Mouse (Mus musculus) ovary, postnatal 36 days (tissue): ENCODE results near the gene P2rx7.
"Not testable (repeated sequence)": the region's sequence is repeated elsewhere in the genome, so short reads cannot be mapped to it uniquely, and the experiment has no call there.

Source experiments
- DNase-seq: peaks from one replicate; pipeline ENCODE4 v3.0.0; 2022; ENCODE audit warnings: low spot score, mixed read lengths

The P2rx7 gene

DNA sequence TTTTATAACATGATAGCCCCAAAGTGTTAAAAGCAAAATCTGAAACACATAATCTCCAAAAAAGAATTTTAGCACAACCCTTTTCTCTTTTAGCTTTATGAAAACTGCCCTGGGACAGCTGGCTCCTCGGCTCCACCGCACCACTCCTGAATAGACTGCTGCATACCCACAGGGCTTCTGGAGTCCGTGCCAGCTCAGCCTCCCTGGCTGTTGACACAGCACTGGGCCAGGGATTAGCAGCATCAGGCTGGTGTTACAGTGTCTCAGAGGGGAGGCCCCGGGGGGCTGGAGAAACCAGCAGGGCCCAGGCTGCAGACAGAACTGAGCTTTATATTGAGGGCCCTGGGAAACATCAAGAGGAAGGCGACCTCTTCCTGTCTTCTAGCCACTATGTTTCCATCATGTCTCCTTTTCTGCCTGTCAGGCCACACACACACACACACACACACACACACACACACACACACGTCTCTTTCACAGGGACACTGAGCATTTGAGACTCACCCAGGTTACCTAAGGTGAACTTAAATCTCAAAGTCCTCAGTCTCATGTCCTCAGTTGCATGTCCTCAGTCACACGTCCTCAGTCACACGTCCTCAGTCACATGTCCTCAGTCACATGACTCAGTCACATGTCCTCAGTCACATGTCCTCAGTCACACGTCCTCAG, 3.7 kb downstream of the P2rx7 start:
- DNase-seq: no peak

DNA sequence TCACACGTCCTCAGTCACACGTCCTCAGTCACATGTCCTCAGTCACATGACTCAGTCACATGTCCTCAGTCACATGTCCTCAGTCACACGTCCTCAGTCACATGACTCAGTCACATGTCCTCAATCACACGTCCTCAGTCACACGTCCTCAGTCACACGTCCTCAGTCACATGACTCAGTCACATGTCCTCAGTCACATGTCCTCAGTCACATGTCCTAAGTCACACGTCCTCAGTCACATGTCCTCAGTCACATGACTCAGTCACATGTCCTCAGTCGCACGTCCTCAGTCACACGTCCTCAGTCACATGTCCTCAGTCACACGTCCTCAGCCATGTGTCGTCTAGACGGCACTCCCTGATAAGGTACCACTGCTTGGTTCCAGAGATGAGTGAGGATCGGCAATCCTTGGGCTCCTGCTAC, 4.3 kb downstream of the P2rx7 start:
- DNase-seq: not testable (repeated sequence)

DNA sequence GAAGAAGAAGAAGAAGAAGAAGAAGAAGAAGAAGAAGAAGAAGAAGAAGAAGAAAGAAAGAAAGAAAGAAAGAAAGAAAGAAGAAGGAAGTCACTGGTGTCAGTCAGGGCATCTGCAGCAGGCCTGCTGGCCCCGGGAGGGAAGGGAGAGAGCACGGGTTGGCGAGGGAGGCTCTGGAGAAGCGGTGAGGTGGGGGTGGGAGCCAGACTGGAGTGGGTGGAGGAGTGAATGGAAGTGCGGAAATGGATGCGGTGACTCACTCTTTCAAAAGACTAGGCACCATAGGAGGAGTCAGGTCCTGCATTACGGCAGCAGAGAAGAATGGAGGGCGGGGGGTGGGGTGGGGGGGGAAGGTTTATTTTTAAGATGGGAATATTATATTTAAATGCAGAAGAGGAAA, 5.6 kb downstream of the P2rx7 start:
- no peak for DNase-seq

DNA sequence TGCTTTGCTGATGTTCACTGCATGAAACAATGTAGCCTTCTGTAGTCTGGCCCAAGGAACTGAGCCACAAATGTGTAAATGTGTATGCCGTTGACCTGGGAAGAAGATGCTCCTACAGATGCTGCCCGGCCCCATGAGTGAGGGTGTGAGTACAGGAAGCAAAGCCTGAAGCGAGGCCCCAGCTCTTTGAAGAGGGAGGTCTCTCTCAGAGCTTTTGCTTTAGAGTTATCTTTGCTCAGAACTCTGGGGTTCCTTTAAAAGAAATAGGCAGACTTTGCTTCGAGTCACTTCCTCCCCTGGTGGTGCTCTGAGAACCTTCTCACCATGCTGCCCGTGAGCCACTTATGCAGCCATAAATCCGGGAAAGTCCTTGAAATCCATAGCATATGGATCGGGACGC, 6.4 kb downstream of the P2rx7 start:
- DNase-seq: no peak

DNA sequence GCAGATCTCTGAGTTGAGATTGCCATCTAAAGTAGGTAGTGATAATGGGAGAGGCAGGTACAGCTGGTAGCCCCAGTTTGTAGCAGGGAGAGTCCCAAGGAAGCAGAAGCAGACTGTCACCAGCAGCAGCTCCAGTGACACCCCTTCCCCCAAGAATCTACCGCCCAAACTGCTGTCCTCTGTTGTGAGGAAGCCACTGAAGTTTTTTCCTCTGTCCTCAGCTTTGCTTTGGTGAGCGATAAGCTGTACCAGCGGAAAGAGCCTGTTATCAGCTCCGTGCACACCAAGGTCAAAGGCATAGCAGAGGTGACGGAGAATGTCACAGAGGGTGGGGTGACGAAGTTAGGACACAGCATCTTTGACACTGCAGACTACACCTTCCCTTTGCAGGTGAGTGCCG, 8.8 kb downstream of the P2rx7 start:
- no peak for DNase-seq

DNA sequence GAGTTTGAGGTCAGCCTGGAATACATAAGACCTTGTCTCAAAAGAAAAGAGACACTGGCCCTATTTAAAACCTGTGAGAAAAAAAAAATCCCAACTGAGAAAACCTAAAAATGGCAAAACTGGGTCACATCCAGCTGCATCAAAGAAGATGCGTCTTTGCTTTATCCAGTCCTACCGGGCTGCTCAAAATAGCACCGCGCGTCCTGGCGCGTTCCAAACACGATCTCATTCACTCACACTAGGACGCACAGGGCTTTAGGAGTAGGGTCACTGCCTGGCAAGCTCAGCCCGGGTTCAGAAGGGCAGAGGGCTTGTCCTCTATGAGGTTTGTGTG, 9.4 kb downstream of the P2rx7 start:
- no peak for DNase-seq

DNA sequence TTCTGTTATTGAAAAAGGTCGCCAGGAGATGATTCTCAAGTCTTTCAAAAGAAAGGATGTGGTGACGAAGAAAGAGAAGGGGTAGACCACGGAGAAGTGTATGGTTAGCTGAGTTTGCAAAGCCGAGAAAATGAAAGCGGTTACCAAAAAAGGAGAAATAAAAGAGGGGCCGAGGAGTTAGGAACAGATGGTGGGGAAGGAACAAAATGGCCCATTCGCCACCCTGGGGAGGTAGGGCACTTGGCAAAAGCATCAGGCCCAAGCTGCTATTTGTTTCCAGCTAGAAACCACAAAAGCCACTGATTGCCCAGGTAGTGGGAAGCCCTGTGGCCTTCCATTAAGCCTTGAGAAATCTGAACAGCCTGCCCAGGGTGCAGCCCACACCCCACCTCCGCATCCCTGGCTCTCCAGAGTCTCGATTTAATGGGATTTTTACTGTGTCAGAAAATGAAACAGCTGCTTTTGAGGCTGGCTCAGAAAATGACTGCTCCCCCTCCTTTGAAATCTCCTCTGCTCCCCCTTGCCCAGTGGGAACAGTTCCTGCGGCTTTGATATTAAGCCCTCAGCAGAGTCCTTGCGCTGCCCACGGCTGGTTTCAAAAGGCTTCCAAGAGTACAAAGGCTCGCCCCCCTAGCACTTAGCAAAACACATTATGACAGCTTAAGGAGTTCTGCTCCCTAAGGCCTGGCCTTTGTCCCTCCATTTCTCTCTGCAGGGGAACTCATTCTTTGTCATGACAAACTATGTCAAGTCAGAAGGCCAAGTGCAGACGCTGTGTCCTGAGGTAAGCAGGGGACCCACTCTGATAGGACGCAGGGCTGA, 9.9 kb downstream of the P2rx7 start:
- no peak for DNase-seq

DNA sequence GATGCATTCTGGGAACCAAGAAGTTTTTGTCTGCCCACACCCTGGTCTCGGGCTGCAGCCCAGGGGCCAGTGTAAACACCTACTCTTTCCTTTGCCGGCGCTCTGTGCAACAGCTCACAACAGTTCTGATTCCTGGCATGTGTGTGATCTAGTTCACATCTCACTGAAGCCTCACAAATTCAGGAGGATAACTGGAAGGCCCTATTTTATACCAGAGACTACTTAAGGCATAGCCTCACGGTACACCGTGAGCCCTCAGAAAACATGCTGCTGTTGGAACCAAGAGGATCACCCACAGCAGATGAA, 10.5 kb downstream of the P2rx7 start:
- no peak for DNase-seq

DNA sequence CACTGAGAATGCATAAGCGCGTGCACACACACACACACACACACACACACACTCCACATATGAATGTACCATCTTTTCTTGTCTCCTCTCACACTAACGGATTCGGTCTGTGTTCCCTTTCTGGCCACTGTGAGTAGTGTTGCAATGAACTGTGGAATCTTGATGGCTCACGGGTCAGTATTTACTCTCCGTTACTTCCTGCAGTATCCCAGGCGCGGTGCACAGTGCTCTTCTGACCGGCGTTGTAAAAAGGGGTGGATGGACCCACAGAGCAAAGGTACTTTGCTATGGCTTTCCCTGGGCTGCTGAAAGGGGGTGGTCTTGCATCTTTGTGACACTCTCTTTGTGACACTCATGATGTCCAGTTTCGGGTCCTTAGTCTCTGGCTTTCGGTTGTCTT, 13.1 kb downstream of the P2rx7 start:
- DNase-seq: no peak

DNA sequence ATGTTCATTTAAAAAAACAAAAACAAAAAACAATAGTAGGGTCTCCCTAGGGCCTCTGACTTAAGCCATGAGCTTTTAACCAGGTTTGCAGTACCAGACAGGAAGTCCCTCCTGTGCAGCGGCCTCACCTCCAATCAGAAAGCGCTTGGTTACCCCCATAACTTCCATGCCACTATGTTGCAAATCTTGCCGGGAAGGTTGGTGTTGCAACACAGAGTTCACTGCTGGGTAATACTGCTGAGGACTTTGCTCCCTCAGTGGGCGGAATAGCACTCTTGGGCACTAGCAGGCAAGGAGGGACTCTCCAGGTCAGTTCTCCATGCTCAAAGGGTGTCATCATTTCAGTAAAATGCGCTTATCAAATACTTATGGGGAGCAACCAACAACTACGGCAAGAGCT, 18.8 kb downstream of the P2rx7 start:
- no peak for DNase-seq

DNA sequence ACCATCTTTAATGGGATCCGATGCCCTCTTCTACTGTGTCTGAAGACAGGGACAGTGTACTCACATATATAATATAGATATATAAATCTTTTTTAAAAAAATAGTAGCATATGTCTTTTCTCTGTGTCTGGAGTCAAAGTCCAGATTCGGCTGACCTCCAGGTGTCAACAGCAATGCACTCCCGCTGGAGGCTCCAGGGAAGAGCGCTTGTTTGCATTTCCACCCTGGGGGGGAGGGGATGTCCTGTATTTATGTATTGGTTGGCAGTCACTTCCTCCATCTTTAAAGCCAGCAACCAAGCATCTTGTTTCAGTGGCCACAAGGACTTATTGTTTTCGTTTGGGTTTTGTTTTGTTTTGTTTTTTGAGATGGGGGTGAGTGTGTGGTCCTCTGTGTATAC, 21.3 kb downstream of the P2rx7 start:
- no peak for DNase-seq

DNA sequence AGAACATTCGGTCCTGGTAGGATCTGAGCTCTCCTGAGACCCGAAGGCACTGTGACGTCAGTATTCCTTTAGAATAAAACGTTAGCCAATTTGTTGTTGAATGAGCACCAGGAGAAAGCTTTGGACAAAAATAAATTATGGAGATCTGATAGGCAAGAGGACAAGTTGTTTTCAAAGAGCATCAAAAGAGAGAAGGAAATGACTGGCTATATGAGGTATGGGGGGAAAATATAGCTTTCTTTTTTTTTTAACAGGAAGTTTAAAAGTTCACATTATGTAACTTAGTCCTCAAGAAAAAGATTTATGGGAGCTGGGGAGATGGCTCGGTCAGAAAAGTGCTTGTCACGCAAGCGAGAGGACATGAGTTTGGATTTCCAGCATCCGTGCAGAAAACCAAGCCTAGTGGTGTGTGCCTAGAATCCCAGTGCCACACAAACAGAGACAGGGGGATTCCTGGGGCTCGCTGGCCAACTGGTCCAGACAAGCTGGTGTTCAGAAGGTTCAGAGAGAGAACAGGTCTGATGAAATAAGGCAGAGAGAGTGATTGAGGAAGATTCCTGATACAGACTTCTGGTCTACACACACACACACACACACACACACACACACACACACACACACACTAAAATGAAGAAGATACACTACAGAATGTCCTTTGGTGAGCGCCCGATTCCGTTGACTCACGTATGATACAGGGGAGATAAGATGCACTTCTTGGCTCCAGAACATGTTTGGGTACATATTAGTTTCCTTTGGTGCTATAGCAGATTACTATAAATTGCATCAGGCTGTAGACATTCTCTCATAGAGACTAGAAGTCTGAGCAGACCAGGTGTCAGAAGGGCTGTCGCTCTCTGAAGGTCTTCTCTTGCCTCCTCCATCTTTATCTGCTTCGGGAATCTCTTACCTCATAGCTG, 25.5 kb downstream of the P2rx7 start:
- DNase-seq: no peak

DNA sequence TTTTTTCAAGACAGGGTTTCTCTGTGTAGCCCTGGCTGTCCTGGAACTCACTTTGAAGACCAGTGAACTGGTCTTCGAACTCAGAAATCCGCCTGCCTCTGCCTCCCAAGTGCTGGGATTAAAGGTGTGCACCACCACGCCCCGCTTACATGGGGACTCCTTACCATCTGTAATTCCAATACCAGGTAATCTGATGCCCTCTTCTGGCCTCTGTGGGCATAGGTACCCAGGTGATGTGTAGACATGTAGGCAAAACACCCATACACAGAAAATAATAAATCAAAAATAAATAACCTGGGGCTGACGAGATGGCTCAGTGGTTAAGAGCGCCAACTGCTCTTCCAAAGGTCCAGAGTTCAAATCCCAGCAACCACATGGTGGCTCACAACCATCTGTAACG, 27.9 kb downstream of the P2rx7 start:
- DNase-seq: not testable (repeated sequence)

DNA sequence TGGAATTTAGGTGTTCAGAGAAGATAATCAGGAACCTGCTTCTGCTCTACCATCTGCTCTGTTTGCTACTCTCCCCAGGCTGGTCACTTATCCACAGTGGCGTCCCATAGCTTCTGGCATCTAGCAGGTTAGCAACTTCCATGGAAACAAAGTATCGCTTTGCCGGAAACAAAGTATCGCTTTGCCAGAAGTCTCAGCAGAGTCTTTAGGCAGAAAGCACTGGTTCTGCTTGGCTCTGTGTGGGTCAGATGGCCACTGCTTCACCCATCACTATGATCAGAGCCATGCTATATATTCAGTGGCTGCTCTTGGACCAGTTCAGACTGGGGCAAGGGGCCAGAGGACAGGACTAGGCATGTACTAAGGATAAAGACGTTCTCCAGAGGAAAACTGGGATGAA, 28.6 kb downstream of the P2rx7 start:
- no peak for DNase-seq

DNA sequence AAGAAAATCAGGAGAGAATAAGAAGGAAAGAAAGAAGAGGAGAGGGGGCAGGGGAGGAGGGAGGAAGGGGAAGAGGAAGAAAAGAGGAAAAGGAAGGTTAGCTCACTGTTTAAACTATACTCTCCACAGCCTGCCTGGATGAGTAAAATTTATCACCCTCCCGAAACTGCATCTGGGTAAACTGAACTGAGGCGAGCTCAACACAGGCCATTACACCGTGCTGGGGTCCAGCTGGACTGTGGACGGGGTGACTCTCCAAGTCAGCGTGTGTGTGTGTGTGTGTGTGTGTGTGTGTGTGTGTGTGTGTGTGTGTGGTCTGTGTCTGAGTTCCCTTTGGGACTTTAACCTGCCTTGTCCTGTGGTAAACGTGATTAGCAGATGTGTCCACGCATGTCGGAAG, 32.3 kb downstream of the P2rx7 start:
- DNase-seq: no peak

DNA sequence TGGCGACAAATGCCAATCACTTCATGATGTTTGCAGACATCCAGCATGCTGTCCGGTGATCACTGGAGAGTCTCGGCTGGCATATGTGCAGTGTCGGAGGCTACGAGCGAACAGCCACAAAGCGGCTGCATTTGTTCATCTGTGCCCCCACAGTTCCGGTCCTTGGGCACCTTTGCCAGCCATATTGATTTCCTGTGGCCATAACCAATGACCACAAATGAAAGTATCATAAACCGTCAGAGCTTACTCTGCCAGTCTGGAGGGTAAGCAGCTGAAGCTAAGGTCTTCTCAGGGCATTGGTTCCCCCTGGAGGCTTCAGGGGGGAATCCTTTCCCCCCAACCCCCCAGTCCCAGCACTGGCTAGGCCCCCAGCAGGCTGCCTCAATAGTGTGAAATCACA, 34.3 kb downstream of the P2rx7 start:
- no peak for DNase-seq

DNA sequence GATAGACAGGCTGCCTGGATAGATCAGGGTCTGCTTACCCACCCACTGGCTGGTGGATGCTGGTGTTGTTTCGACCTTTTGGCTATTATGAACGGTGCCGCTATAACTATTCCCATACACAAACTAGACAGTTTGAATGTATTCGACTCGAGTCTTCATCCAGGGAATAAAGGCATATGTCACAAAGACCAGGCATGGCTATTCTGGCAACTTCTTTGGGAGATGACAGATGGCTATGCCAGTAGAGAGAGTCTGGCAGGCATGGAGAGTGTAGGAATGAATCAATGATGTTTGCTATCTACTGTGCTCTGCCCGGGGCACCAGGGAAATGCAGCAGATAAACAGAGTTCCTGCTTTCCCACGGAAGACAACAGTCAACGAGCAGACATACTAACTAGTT, 36.2 kb downstream of the P2rx7 start:
- no peak for DNase-seq

DNA sequence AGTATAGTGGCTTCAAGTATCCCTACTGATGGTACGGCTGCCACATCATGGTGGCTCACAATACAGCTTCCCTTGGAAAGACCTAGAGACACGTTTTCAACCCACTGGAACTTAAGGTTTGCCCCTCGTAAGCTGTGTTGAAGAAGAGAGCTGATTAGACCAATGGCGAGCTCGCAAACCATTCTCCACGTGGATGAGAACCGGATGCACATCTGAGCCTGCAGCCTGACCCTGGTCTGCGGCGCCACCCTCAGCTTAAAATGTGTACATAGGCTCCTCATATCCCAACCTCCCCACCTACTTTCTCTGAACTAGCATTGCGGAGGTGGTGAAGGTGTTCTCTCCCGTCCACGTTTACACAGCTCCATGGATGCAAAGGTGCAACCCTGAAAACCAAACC, 37.6 kb downstream of the P2rx7 start:
- DNase-seq: no peak

DNA sequence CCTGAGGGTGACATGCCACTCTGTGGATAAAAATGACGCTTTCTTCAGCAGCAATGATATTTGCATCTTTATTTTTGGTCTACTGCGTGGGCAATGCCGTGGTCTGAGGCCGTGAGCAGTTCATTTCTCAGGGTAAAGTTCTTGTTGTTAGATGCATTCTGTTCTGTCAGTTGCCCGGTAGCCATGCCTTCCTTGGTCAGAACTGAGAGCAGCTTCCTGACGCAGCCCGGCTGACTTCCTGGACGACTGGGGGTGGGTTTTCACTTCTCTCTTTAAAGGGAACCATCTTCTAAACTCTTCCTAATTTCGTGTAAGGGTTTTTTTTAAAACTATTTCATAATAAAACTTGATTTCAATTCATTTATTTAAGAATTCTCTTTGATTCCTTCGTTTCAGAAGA, 40.2 kb downstream of the P2rx7 start:
- DNase-seq: no peak

DNA sequence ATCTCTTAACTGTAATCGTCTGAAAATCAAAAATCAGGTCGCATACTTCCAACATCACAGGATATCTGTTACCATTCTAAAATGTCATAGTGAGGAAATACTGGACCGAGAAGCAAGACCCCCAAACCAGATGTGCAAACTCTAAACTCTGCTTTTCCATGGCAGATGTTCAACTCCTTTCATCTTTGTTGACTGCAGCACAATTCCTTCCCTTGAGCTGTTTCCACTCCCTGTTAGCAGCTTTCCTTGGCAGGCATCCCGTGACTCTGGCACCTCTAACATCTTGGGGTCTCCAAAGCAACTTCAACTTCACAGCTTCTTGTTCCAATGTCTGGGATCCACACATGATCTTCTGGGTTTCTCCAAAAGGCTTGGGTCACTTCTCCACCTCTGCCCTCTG, 43.7 kb downstream of the P2rx7 start:
- DNase-seq: no peak

DNA sequence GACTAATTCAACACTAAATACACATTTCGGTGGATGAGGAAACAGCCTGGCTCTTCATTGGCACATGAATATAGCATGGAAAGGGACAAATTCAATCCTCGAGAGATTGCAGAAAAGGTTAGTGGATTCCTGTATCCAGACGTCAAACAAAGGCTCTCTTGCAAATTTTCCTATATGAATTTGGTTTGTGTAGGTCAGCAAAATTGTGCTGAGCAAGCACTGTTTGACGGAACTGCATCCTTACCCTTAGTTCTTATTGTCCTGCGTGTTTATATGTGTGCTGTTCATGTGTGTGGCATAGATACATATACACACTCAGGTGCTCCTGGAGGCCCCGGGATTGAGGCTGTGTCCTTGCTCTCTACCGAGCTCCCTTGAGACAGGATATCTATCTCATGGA, 45.4 kb downstream of the P2rx7 start:
- DNase-seq: no peak

DNA sequence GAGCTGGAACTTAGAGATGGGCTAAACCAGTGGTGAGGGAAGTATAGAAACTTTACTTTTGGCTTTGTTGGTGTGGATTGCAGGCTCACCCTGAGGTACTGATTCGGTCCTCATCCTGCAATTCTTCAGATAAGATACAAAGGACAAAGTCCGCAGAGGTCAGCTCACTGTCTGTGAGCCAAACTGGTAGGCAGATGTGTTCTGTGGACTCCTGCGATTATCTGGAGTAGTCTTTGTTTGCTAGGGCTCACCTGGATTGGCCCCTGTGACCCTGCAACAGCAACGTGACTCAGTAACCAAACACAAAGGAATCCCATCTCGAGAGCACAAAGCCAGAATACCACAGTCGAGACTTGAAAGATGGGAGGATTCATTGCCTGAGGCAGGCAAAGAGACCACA, 46.8 kb downstream of the P2rx7 start:
- no peak for DNase-seq
